Mouse (Mus musculus): ENCODE results near the gene Ctss. TPM values are rescaled to one million over a fixed set of nuclear protein-coding genes. Genes with fewer than 3 reads are reported as not detected.

The Ctss gene
- polyA plus RNA-seq, 1 experiment, result 70.6 TPM

DNA sequence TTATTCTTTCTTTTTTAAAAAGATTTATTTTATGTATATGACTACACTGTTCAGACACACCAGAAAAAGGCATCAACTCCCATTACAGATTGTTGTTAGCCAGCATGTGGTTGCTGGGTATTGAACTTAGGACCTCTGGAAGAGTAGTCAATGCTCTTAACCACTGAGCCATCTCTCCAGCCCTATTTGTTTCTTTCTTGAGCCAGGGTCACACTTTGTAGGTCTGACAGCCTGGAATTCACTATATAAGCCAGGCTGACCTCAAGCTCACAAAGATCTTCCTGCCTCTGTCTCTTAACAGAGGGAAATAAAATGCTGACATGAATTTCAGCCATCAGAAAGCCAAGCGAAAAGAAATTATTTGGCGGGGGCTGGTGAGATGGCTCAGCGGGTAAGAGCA lies 43.0 kb downstream of the Ctss start:
- no peak for TF ChIP-seq CTCF (IDR thresholded peaks at IDR 0.05; ENCODE audit: borderline replicate concordance, control insufficient read depth, extremely low read depth, insufficient read depth, low read length, poor library complexity)
- no peak for TF ChIP-seq POLR2A (IDR thresholded peaks at IDR 0.05; ENCODE audit: control insufficient read depth, extremely low read depth, insufficient read depth, low read length, poor library complexity)
- no peaks in the 10 kb centered on the region for H3K4me1 ChIP-seq (replicated peaks; ENCODE audit: control insufficient read depth, insufficient read depth, low read length)
- WGBS, result 100% methylated on average over 3 of the region's 3 CpGs
- H3K27ac ChIP-seq (ENCODE audit: control insufficient read depth, insufficient read depth, low read length), result no peak overlapping the region
- DNase-seq, result no peak
- H3K27me3 ChIP-seq (ENCODE audit: control insufficient read depth, insufficient read depth, low read length), result no peaks in the 10 kb centered on the region
- no peak overlapping the region for H3K4me3 ChIP-seq (ENCODE audit: control insufficient read depth, insufficient read depth, low read length)
- no peaks in the 10 kb centered on the region for H3K36me3 ChIP-seq (ENCODE audit: control insufficient read depth, insufficient read depth, low read length)

DNA sequence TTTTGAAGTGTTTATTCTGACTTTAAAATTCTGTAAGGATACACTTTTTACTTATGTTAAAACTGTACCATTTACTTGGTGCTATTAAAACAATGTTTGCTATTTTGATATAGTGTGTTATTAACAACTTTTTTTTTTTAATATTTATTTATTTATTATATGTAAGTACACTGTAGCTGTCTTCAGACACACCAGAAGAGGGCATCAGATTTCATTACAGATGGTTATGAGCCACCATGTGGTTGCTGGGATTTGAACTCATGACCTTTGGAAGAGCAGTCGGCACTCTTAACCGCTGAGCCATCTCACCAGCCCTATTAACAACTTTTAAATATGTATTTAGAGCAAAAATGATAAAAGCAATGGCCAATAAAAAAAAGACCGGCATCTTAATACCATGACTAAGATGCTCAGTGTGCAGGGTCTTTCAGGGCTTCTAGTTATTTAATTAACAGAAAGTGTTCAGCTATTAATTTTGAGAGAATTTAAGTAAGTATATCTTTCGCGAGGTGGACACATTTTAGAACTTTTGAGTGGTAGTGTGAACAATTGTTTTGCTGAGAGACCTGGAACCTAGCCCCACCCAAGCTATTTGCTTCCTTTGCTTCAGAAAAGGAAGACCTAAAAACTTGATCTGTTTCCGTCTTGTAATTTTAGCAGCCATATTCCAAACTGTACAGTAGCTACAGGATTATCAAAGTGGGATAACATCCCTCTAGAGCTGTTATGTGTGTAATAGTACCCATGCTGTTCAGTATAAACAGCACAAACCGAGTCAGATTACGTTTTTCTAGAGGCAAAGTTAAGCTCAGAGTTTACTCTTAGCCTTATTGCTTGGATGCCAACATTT lies 61.4 kb downstream of the Ctss start:
- WGBS, result 50% methylated on average over 8 of the region's 8 CpGs
- no peak overlapping the region for H3K4me3 ChIP-seq (ENCODE audit: control insufficient read depth, insufficient read depth, low read length)
- H3K4me1 ChIP-seq (replicated peaks; ENCODE audit: control insufficient read depth, insufficient read depth, low read length), result no peaks in the 10 kb centered on the region
- no peak for TF ChIP-seq POLR2A (IDR thresholded peaks at IDR 0.05; ENCODE audit: control insufficient read depth, extremely low read depth, insufficient read depth, low read length, poor library complexity)
- TF ChIP-seq CTCF (IDR thresholded peaks at IDR 0.05; ENCODE audit: borderline replicate concordance, control insufficient read depth, extremely low read depth, insufficient read depth, low read length, poor library complexity), result no peak
- no peaks in the 10 kb centered on the region for H3K27me3 ChIP-seq (ENCODE audit: control insufficient read depth, insufficient read depth, low read length)
- DNase-seq, result no peak
- H3K36me3 ChIP-seq (ENCODE audit: control insufficient read depth, insufficient read depth, low read length), result peaks cover 13% of the 10 kb centered on the region
- H3K27ac ChIP-seq (ENCODE audit: control insufficient read depth, insufficient read depth, low read length), result no peak overlapping the region; the same call in 1 of the 2 replicates

DNA sequence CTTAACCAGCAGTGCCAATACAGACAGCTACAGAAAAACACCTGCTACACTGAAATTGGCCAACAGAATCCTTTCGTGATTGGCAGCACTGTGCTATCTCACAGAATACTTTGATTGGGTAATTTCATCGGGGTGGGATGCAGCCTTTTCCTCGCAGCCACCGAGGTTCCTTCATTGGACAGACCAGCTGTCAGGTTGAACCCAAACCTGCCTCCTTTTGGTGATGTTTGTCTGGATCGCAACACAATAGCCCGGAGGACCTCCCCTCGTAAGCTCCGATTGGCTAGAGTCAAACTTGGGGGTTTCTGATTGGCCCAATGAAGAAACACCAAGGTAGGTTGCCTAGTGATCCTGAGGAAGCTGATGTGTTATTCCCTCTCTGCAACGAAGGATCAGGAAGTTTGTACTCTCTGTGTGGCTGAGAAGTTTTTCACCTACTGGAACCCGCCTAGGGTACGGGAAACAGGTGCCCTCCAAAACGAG lies 62.1 kb downstream of the Ctss start, which contains the start of gene Golph3l:
Golph3l (plus strand) TSS at position 331 of the 483 bp plus-strand sequence.
- Histone ChIP-seq H3K4me1 (replicated peaks; ENCODE audit: control insufficient read depth, insufficient read depth, low read length) (no peaks in the 10 kb centered on the region), H3K27me3 (ENCODE audit: control insufficient read depth, insufficient read depth, low read length) (no peaks in the 10 kb centered on the region), H3K27ac (ENCODE audit: control insufficient read depth, insufficient read depth, low read length) (peak within 1 kb of the TSS; percentile 51), H3K36me3 (ENCODE audit: control insufficient read depth, insufficient read depth, low read length) (peaks cover 16% of the 10 kb centered on the region), H3K4me3 (ENCODE audit: control insufficient read depth, insufficient read depth, low read length) (peak within 1 kb of the TSS; percentile 96)
- peak; percentile 96 for DNase-seq
- WGBS, result 0% methylated on average over 12 of the region's 12 CpGs
- no peak for TF ChIP-seq POLR2A (IDR thresholded peaks at IDR 0.05; ENCODE audit: control insufficient read depth, extremely low read depth, insufficient read depth, low read length, poor library complexity)
- TF ChIP-seq CTCF (IDR thresholded peaks at IDR 0.05; ENCODE audit: borderline replicate concordance, control insufficient read depth, extremely low read depth, insufficient read depth, low read length, poor library complexity), result no peak

DNA sequence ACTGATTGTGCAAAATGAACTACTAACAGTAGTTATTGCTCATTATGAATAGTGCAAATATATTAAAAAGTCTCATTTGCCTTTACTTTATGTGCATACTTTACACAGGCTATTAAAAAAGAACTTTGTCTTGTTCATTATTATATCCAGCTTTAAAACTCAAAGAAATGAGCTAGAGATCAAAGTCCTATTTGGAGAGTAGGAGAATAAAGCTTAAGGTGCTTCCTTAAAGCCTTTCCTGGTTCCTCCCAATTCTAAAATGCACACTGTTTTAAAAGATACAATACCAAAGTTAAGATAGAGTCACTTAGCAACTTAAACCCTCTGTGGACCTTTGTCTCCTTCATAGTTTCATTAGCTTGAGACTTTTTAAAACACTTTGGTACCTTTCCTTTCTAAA lies 72.1 kb downstream of the Ctss start:
- Histone ChIP-seq H3K36me3 (ENCODE audit: control insufficient read depth, insufficient read depth, low read length) (peaks cover 32% of the 10 kb centered on the region), H3K4me3 (ENCODE audit: control insufficient read depth, insufficient read depth, low read length) (no peak overlapping the region), H3K27me3 (ENCODE audit: control insufficient read depth, insufficient read depth, low read length) (no peaks in the 10 kb centered on the region), H3K27ac (ENCODE audit: control insufficient read depth, insufficient read depth, low read length) (no peak overlapping the region), H3K4me1 (replicated peaks; ENCODE audit: control insufficient read depth, insufficient read depth, low read length) (no peaks in the 10 kb centered on the region)
- no peak for TF ChIP-seq POLR2A (IDR thresholded peaks at IDR 0.05; ENCODE audit: control insufficient read depth, extremely low read depth, insufficient read depth, low read length, poor library complexity)
- no peak for TF ChIP-seq CTCF (IDR thresholded peaks at IDR 0.05; ENCODE audit: borderline replicate concordance, control insufficient read depth, extremely low read depth, insufficient read depth, low read length, poor library complexity)
- DNase-seq, result no peak

DNA sequence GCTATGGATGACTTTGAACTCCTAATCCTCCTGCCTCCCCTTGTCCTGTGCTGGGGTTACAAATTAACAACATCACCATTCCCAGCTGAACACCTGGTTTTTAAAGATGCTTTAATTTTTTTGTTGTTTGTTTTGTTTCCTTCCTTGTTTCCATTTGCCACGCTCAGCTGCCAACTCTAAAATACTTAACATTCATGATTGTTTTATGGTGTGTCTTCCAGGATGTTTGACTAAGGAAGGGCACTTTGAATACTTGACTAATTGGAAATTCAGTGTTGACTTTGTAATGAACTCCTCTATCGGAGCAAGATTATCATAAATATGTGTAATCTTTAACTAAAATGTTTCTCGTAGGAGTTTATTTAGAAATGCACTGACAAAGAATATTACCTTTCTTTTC lies 74.7 kb downstream of the Ctss start:
- Histone ChIP-seq H3K27ac (ENCODE audit: control insufficient read depth, insufficient read depth, low read length) (no peak overlapping the region), H3K27me3 (ENCODE audit: control insufficient read depth, insufficient read depth, low read length) (no peaks in the 10 kb centered on the region), H3K36me3 (ENCODE audit: control insufficient read depth, insufficient read depth, low read length) (peaks cover 17% of the 10 kb centered on the region; the same call in 1 of the 2 replicates), H3K4me1 (replicated peaks; ENCODE audit: control insufficient read depth, insufficient read depth, low read length) (no peaks in the 10 kb centered on the region), H3K4me3 (ENCODE audit: control insufficient read depth, insufficient read depth, low read length) (no peak overlapping the region)
- no peak for TF ChIP-seq POLR2A (IDR thresholded peaks at IDR 0.05; ENCODE audit: control insufficient read depth, extremely low read depth, insufficient read depth, low read length, poor library complexity)
- no peak for TF ChIP-seq CTCF (IDR thresholded peaks at IDR 0.05; ENCODE audit: borderline replicate concordance, control insufficient read depth, extremely low read depth, insufficient read depth, low read length, poor library complexity)
- 96% methylated on average over 3 of the region's 3 CpGs for WGBS
- no peak for DNase-seq

Other genes starting within 250 kb of the Ctss start
- 50.3 and 50.4 TPM in 2 replicates for gene Mindy1, start 245.4 kb upstream of the Ctss start, polyA plus RNA-seq (2012; rRNA removed)
- gene Prune1, start 244.7 kb upstream of the Ctss start, polyA plus RNA-seq (2012; rRNA removed), result 17.2 and 18.5 TPM in 2 replicates
- gene Anxa9, start 219.6 kb upstream of the Ctss start, polyA plus RNA-seq (2012; rRNA removed), result 1.4 and 1.5 TPM in 2 replicates
- 129 and 140 TPM in 2 replicates for gene Cers2, start 212.0 kb upstream of the Ctss start, polyA plus RNA-seq (2012; rRNA removed)
- 30.7 and 31.8 TPM in 2 replicates for gene Setdb1, start 169.6 kb upstream of the Ctss start, polyA plus RNA-seq (2012; rRNA removed)
- gene 4930558C23Rik, start 123.9 kb upstream of the Ctss start, polyA plus RNA-seq (2012; rRNA removed), result not detected in 2 replicates
- 40.5 and 54.5 TPM in 2 replicates for gene Arnt, start 92.4 kb upstream of the Ctss start, polyA plus RNA-seq (2012; rRNA removed)
- gene Ctsk, start 27.5 kb upstream of the Ctss start, polyA plus RNA-seq (2012; rRNA removed), result 2.0 and 2.5 TPM in 2 replicates
- gene Hormad1, start 32.9 kb downstream of the Ctss start, polyA plus RNA-seq (2012; rRNA removed), result not detected in 2 replicates
- 8.6 and 9.3 TPM in 2 replicates for gene Golph3l, start 62.1 kb downstream of the Ctss start, polyA plus RNA-seq (2012; rRNA removed)
- gene Ensa, start 98.2 kb downstream of the Ctss start, polyA plus RNA-seq (2012; rRNA removed), result 17.1 and 18.3 TPM in 2 replicates
- 145 and 198 TPM in 2 replicates for gene Mcl1, start 132.0 kb downstream of the Ctss start, polyA plus RNA-seq (2012; rRNA removed)
- 3.1 and 4.1 TPM in 2 replicates for gene Adamtsl4, start 161.1 kb downstream of the Ctss start, polyA plus RNA-seq (2012; rRNA removed)
- gene Ecm1, start 212.8 kb downstream of the Ctss start, polyA plus RNA-seq (2012; rRNA removed), result 80.2 and 125 TPM in 2 replicates
- 43.3 and 44.1 TPM in 2 replicates for gene Tars2, start 233.4 kb downstream of the Ctss start, polyA plus RNA-seq (2012; rRNA removed)

All from thymus, adult 2 months (tissue).